Mouse (Mus musculus): ENCODE measurements at regions not wholly inside any gene's neighbourhood (a gene's known extent, or its start where the extent isn't known, plus 50 kb on each side); places are given as distances from the start of the nearest gene placed in this dataset.
"Not testable (repeated sequence)": the region's sequence is repeated elsewhere in the genome, so short reads cannot be mapped to it uniquely, and the experiment has no call there.

GRCm38 (mm10) chr13:111860931-111861330, 52.1 kb upstream of the Map3k1 start:
- no peak for DNase-seq (ENCODE audit: low spot score)

DNA sequence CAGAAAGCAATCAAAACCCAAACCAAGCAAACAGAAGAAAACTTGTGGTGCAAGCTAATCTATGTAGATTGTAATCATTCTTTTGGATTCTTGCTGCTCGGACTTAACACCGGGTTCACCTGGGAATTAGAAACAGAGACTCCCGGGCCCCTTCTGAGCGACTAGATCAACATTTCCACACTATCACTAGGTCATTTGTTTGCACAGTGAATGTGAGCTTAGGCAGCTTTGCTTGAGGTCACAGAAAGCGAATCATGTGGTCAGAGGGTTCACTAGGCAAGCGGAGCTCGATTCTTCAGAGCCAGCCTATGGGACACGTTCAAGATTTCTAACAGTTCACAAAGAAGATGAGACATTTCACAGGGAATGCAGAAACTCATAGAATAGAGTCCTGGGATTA, 53.5 kb upstream of the Map3k1 start:
- no peak for DNase-seq (ENCODE audit: low spot score)

- no peak for DNase-seq (ENCODE audit: low spot score)
These were observed 57.2 kb upstream of the Map3k1 start for GRCm38 (mm10) chr13:111865956-111866355.

GRCm38 (mm10) chr13:111867261-111867660, 58.5 kb upstream of the Map3k1 start:
- no peak for DNase-seq (ENCODE audit: low spot score)

DNA sequence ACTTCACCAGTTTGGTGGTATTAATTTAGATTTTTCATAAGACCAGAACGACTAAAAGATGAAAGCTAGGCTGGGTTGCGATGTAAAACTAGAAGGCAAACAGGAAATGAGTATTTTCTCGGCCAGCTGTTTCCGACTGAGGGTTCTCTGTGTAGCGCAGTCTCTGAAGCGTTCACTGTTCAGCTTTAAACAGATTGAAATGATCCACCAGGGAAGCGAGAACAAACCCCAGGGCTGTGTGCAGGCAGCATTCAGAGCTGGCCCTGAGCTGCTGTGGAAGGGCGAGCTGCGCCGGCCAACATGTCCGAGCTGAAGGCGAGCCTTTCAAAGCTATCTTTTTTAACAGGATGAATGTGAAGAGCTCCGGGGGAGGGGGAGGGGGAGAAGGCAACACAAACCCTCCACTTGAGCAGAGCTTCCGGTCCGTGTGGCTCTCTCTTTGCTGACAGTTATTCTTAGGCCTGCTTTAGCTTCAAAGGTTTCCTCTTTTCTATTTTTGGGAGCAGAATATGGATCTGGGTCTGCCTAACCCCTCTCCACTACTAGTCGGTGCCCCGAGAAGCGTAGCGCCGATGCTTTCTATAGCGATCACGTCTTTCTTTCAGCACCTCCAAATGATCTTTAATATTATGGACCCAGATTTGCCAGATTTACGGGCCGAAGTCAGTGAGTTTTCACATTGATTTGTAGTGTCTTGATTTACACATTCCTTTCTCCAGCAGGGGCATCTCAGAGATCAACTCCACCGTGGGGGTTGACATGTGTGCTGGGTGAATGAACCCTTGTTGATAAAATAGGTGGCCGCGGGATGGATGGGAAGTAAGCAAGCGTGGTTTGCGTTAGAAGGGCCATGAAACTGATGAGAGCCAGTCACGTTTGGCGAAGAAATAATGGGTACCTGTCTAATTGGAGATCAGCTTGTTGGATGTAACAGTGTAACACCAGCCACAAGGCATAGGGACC, 59.3 kb upstream of the Map3k1 start:
- DNase-seq (ENCODE audit: low spot score) = peak; percentile 22

GRCm38 (mm10) chr13:111868947-111869346, 60.2 kb upstream of the Map3k1 start:
- DNase-seq (ENCODE audit: low spot score) = no peak

DNA sequence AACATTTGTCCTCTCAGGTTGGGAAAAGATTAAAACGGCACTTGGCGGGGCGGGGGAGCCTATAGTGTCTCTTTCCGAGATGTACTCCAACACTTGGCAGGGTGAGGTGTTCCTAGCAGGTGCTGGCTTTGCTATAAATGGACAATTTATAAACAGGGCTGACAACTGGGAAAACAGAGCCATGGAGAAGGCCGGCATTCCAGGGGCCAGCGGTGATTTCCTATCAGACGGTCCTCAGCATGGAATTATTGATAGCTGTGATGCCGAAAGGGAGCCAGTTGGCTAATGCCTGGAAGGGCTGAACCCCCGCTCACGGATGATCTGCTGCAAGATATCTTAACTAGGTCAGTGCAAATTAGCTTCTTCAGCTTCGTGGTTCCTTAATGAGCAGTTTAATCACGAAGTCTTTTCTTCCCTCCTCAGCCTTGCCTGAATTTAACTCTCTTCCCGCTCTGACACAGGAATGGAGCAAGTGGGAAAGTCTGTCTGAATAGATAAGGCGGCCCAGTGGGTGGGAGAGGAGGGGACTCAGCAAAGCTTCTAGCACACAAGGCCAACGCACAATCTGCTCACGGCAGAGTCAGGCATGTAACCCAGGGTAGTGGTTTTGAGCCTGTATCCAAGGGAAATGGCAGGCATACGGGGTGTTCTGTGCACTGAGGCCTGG, 61.1 kb upstream of the Map3k1 start:
- peak; percentile 28 for DNase-seq (ENCODE audit: low spot score)

GRCm38 (mm10) chr13:111870505-111870904, 61.7 kb upstream of the Map3k1 start:
- no peak for DNase-seq (ENCODE audit: low spot score)

DNA sequence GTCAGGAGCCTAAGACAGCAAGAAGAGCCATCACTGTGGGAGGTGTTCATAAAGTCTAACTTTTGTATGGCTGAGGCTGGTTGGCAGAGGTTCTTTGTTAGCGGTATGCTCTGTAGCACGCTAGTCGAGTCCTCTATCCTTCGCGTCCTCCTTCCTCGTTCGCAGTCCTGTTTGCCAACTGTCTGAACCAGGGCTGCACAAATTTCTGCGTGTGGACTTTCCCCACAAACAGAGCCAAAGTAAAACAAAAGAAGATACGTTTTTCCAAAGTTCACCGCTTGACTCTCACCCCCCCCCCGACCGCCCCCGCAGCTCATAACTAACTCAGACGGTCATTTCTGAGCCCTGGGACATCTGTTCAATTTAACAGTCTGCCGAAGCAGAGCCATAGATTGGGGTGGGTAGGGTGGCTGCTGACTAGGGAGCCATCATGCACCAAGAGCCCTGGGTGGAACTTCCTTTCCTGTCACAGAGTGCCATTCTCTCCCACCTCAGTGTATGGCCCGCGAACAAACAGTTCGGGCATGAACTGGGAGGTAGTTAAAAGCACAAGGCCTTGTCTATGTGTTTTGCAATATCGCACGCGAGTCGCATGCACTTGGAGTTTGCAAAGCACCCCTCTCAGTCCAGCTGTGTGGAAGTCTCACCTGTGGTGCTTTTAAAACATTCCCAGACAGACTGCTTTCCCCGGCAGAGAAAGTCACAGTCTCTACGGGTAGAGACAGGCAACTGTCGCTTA, 63.0 kb upstream of the Map3k1 start:
- no peak for DNase-seq (ENCODE audit: low spot score)

GRCm38 (mm10) chr13:111874330-111874729, 65.5 kb upstream of the Map3k1 start:
- no peak for DNase-seq (ENCODE audit: low spot score)

GRCm38 (mm10) chr13:111876404-111876803, 67.6 kb upstream of the Map3k1 start:
- DNase-seq (ENCODE audit: low spot score) = no peak

- no peak for DNase-seq (ENCODE audit: low spot score)
These were observed 68.1 kb upstream of the Map3k1 start for GRCm38 (mm10) chr13:111876847-111877246.

GRCm38 (mm10) chr13:111883768-111884566, 75.2 kb upstream of the Map3k1 start:
- not testable (repeated sequence) for DNase-seq (ENCODE audit: low spot score)

GRCm38 (mm10) chr13:111890792-111891191, 82.0 kb upstream of the Map3k1 start:
- no peak for DNase-seq (ENCODE audit: low spot score)

GRCm38 (mm10) chr13:111892141-111892540, 83.3 kb upstream of the Map3k1 start:
- no peak for DNase-seq (ENCODE audit: low spot score)

DNA sequence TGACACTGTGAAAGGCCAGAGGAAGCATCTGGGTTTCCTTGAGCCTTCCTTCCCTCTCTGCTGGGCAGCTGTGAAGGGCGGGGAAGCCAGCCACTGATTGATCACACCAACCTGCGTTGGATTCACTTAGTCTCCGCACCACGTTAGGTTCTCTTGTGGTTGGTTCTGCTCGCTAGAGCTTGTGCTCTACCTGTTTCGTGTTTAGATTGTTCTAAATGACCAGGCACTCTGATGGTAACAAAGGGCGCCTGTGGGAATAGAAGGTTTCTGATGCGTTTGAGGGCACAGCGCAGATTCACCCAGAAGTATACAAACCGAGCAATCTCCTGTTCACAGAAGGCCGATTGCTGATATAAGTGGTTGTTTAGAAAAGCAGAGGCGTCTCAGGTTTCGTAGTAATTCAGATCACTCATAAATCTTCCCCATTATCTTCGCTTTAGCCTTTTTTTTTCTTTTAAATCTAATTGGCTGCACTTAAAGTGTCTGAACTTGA, 84.5 kb upstream of the Map3k1 start:
- no peak for DNase-seq (ENCODE audit: low spot score)

- no peak for DNase-seq (ENCODE audit: low spot score)
These were observed 86.1 kb upstream of the Map3k1 start for GRCm38 (mm10) chr13:111894804-111895478.

DNA sequence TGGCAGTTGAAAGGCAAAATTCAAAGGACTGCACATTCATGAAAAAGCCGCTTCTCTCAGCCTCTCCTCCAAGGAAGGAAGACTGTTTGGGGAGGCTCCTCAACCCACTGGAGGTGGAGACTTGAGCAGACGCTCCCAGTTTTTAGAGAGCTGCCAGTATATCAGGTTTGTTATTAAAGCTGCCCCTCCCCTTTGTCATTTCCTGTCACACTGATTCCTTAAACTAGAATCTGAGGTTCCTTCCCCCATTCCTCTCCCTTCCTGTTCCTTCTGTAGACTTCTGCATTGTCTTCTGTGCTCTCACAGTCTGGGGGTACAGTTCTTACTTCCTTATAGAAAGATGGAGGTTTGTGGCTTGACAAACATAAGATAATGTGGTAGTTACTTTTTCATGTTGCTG, 87.5 kb upstream of the Map3k1 start:
- no peak for DNase-seq (ENCODE audit: low spot score)

- no peak for DNase-seq (ENCODE audit: low spot score)
These were observed 94.6 kb upstream of the Map3k1 start for GRCm38 (mm10) chr13:111903361-111903760.

DNA sequence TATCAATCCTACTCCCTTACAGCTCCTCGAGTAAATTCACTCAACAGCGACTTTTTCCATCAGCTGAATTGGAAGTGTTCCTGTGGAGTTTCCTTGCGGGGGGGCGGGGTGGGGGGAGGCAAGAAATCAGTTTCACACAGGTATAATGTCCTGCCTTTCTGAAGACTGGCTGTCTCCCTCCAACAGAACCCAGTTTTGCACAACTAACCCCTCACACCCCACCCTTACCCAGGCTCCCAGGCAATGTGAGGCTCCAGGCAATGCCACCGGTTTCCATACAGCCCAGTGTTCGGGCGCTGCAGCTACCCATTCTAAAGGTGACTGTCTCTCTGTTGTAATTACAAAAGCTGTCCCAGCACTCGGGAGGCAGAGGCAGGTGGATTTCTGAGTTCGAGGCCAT, 95.1 kb upstream of the Map3k1 start:
- DNase-seq (ENCODE audit: low spot score) = no peak

Data from left cerebral cortex, adult 11 months (tissue).